Mouse (Mus musculus) limb, embryonic 14.5 days (tissue): ENCODE measurements around the gene Dll4. TPM values are rescaled to one million over a fixed set of nuclear protein-coding genes. Genes with fewer than 3 reads are reported as not detected.

Experiments
- ATAC-seq: fragments of 200-750 bp; cut with Nextera tagmentation; 2 replicates; pipeline ENCODE4 v1.8.0; 2017; ENCODE audit warnings: low read depth, moderate number of reproducible peaks, moderate TSS enrichment; ENCODE audit not compliant: low FRiP score
- DNase-seq: peaks from one replicate; pipeline ENCODE4 v3.0.0-alpha.2; 2015; ENCODE audit warnings: low spot score
- H3K27ac ChIP-seq: fragments of 300-500 bp; sonication (generic); replicated peaks from 2 replicates; pipeline ENCODE4 v1.5.1; 2014; ENCODE audit warnings: low read depth, mild to moderate bottlenecking, low read length, moderate library complexity, mixed read lengths
- H3K27me3 ChIP-seq: fragments of 300-500 bp; sonication (generic); 2 replicates; pipeline ENCODE4 v1.6.1; 2014; ENCODE audit warnings: low read length, mixed read lengths; ENCODE audit not compliant: control insufficient read depth, insufficient read depth
- H3K36me3 ChIP-seq: fragments of 300-500 bp; sonication (generic); 2 replicates; pipeline ENCODE4 v1.6.1; 2014; ENCODE audit warnings: mild to moderate bottlenecking, low read length, moderate library complexity, mixed read lengths; ENCODE audit not compliant: control insufficient read depth, insufficient read depth
- H3K4me1 ChIP-seq: fragments of 300-500 bp; sonication (generic); 2 replicates; pipeline ENCODE4 v1.6.1; 2014; ENCODE audit warnings: antibody characterized with exemption, low read length, mixed read lengths; ENCODE audit not compliant: control insufficient read depth, insufficient read depth
- H3K4me2 ChIP-seq: fragments of 300-500 bp; sonication (generic); replicated peaks from 2 replicates; pipeline ENCODE4 v1.6.1; 2014; ENCODE audit warnings: low read depth, mild to moderate bottlenecking, low read length, moderate library complexity; ENCODE audit not compliant: severe bottlenecking
- H3K4me3 ChIP-seq: fragments of 300-500 bp; sonication (generic); replicated peaks from 2 replicates; pipeline ENCODE4 v1.5.1; 2014; ENCODE audit warnings: low read length
- H3K9ac ChIP-seq: fragments of 300-500 bp; sonication (generic); 2 replicates; pipeline ENCODE4 v1.6.1; 2014; ENCODE audit warnings: mild to moderate bottlenecking, low read depth, low read length, moderate library complexity; ENCODE audit not compliant: severe bottlenecking
- H3K9me3 ChIP-seq: fragments of 300-500 bp; sonication (generic); 2 replicates; pipeline ENCODE4 v1.6.1; 2016; ENCODE audit warnings: low read length; ENCODE audit not compliant: control insufficient read depth
- POLR2A ChIP-seq: fragments of 200-500 bp; IDR thresholded peaks from 2 replicates; pipeline ENCODE4 v1.8.0; 2012; ENCODE audit warnings: inconsistent platforms, mild to moderate bottlenecking, moderate library complexity, borderline replicate concordance; ENCODE audit not compliant: insufficient read depth, insufficient read length; ENCODE audit errors: extremely low read depth
- WGBS: fragments of 180-500 bp; shearing (Covaris S2); extraction: QIAGEN DNeasy Blood & Tissue Kit; methylation state at CpG from one replicate; pipeline ENCODE4 v1.1.7; 2014; 5-methylcytosine and 5-hydroxymethylcytosine counted together
- polyA plus RNA-seq, 2 experiments: library from polyadenylated mRNA; depleted of rRNA in 1 of 2; stranded (reverse) in 1 of 2; unstranded in 1 of 2; fragments of >200 nt; fragmentation: Nextera tagmentation in 1 of 2; extraction: Ambion mirVana in 1 of 2; gene quantifications; 2 replicates each; pipeline versions ENCODE4 v1.2.1 to v1.2.3; 2012 to 2014

Dll4 gene
- polyA plus RNA-seq, 2 experiments = 5.1 to 9.0 TPM

- ATAC-seq (no peak), DNase-seq (no peak)
- H3K4me1 ChIP-seq = no peaks in the 10 kb centered on the region
- no peak overlapping the region for H3K27ac ChIP-seq
- H3K4me2 ChIP-seq = no peak overlapping the region
- no peaks in the 10 kb centered on the region for H3K9me3 ChIP-seq
- TF ChIP-seq POLR2A = no peak
- H3K36me3 ChIP-seq = no peaks in the 10 kb centered on the region
- WGBS = 70% methylated on average over 2 of the region's 2 CpGs
- H3K27me3 ChIP-seq = no peaks in the 10 kb centered on the region
- H3K4me3 ChIP-seq = no peak overlapping the region
- H3K9ac ChIP-seq = no peak overlapping the region
These were observed 34.2 kb downstream of the Dll4 start for GRCm38 (mm10) chr2:119359721-119360291.

GRCm38 (mm10) chr2:119364969-119365368 is 39.4 kb downstream of the Dll4 start:
- Histone ChIP-seq H3K9me3 (no peaks in the 10 kb centered on the region), H3K27me3 (no peaks in the 10 kb centered on the region), H3K4me3 (no peak overlapping the region), H3K36me3 (peaks cover 3% of the 10 kb centered on the region; the same call in 1 of the 2 replicates), H3K4me2 (no peak overlapping the region), H3K4me1 (no peaks in the 10 kb centered on the region), H3K9ac (no peak overlapping the region), H3K27ac (no peak overlapping the region)
- DNase-seq (no peak), ATAC-seq (no peak)
- no peak for TF ChIP-seq POLR2A
- 94% methylated on average over 3 of the region's 3 CpGs for WGBS

DNA sequence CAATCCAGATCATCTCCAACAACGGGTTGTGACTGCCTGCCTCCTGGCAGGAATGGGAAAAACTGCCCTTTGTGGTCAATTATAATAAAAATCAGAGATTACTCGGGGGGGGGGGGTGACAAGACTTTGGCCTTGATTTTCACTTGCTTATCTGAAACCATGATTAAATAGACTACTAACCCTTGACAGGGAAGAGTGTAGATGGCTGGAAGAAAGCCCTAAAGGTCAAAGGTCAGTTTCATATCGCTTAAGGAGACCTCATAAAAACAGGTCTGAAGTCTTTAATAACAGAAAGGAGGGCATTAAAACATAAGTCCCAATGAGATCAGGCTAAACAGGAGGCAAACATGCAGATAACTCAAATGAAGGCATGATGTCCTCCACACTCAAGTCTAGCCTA is 41.8 kb downstream of the Dll4 start:
- WGBS = 67% methylated on average over 3 of the region's 3 CpGs
- no peak for DNase-seq

GRCm38 (mm10) chr2:119370116-119370515 is 44.5 kb downstream of the Dll4 start:
- WGBS = 95% methylated on average over 10 of the region's 10 CpGs
- H3K27ac ChIP-seq = no peak overlapping the region
- H3K4me3 ChIP-seq = no peak overlapping the region
- H3K9ac ChIP-seq = no peak overlapping the region
- no peaks in the 10 kb centered on the region for H3K27me3 ChIP-seq
- peaks cover 49% of the 10 kb centered on the region for H3K36me3 ChIP-seq
- no peak overlapping the region for H3K4me2 ChIP-seq
- DNase-seq (no peak), ATAC-seq (no peak)
- no peak for TF ChIP-seq POLR2A
- no peaks in the 10 kb centered on the region for H3K9me3 ChIP-seq
- H3K4me1 ChIP-seq = no peaks in the 10 kb centered on the region

More for the DNA sequence above, 41.8 kb downstream of the Dll4 start:
- H3K4me3 ChIP-seq = no peak overlapping the region
- peaks cover 22% of the 10 kb centered on the region for H3K36me3 ChIP-seq
- no peak for TF ChIP-seq POLR2A
- H3K4me1 ChIP-seq = no peaks in the 10 kb centered on the region
- no peak for ATAC-seq
- no peak overlapping the region for H3K27ac ChIP-seq
- H3K4me2 ChIP-seq = no peak overlapping the region
- H3K9ac ChIP-seq = no peak overlapping the region
- H3K9me3 ChIP-seq = no peaks in the 10 kb centered on the region
- H3K27me3 ChIP-seq = no peaks in the 10 kb centered on the region

DNA sequence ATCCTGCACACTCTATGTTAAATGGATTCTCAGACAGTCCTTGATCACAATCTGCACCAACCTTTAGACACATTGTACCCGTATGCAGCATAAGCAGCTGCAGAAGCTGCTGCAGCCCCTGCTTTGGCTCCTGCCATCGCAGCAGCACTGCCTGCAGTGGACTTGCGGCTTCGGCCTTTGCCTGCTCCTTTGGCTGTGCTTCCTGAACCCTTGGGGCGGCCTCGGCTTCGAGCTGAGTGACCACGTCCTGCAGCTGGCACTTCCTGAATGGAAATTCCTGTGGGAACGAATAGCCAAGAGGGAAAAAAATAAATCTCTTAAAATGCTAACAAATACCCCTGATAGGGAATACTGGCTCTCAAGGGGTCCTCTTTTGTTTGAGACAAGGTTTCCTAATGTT is 51.7 kb downstream of the Dll4 start:
- DNase-seq = no peak
- H3K4me1 ChIP-seq = no peaks in the 10 kb centered on the region
- no peak overlapping the region for H3K4me3 ChIP-seq
- no peak overlapping the region for H3K4me2 ChIP-seq
- no peaks in the 10 kb centered on the region for H3K9me3 ChIP-seq
- peaks cover 95% of the 10 kb centered on the region for H3K36me3 ChIP-seq
- TF ChIP-seq POLR2A = no peak
- no peak overlapping the region for H3K9ac ChIP-seq
- 81% methylated on average over 9 of the region's 9 CpGs for whole genome bisulfite sequencing
- no peak overlapping the region for H3K27ac ChIP-seq
- no peaks in the 10 kb centered on the region for H3K27me3 ChIP-seq
- ATAC-seq = no peak

DNA sequence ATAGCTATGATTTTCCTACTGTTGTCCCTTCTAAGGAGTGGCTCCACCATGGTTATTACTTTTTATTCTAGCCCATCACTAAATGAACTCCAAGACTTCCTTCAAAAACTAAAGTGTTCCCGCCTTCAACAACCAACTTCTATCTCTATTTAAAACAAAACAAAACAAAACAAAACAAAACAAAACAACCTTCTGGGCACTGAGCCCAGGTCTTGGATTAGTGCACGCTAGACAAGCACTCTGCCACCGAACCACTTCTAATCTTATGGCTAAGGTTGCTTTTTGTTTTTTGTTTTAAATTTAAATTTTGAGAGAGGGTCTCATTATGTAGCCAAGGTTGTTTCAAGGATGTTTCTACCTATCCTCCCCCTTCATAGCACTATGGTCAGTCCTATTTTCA is 52.2 kb downstream of the Dll4 start:
- no peak overlapping the region for H3K27ac ChIP-seq
- ATAC-seq (no peak), DNase-seq (no peak)
- no peaks in the 10 kb centered on the region for H3K4me1 ChIP-seq
- no peak for TF ChIP-seq POLR2A
- no peak overlapping the region for H3K4me3 ChIP-seq
- H3K36me3 ChIP-seq = peaks cover 95% of the 10 kb centered on the region
- no peaks in the 10 kb centered on the region for H3K9me3 ChIP-seq
- H3K9ac ChIP-seq = no peak overlapping the region
- 87% methylated on average over 3 of the region's 3 CpGs for WGBS
- no peak overlapping the region for H3K4me2 ChIP-seq
- no peaks in the 10 kb centered on the region for H3K27me3 ChIP-seq
